ENCODE assay signal across 28 mouse cellular contexts in genomic region chr12:111752491-111752890, GRCm38 (mm10). TPM values are rescaled to one million over a fixed set of nuclear protein-coding genes. Genes with fewer than 3 reads are reported as not detected.
DNase-seq lines count a peak whose midpoint lies in the region; ATAC-seq and TF ChIP-seq lines count a peak whose summit lies in the region.
"Had no signal": no experiment of that assay in that cellular context is flagged by ENCODE, and none has a peak within 500 bp of the region (broad histone marks: within the 10 kb centered on the region; RNA-seq: fewer than 3 reads in every experiment).

No protein-coding gene starts in this region.

- ATAC-seq in frontal cortex, adult (ENCODE audit: low TSS enrichment): peak; percentile 75
- ATAC-seq: CD4-positive, CD25-positive, alpha-beta regulatory T cell, adult 4 months; forebrain, embryonic 16.5 days; hindbrain, embryonic 16.5 days; liver, embryonic 12.5 days; liver, postnatal 0 days; midbrain, embryonic 13.5 days had no signal

- no peaks in the 10 kb centered on the region for H3K79me3 ChIP-seq in C2C12 (ENCODE audit: low read depth)

- no peaks in the 10 kb centered on the region for H3K36me3 ChIP-seq in C2C12 (ENCODE audit: control insufficient read depth, insufficient read depth)
- H3K36me3 ChIP-seq in macrophage (ENCODE audit: inconsistent target): no peaks in the 10 kb centered on the region
- H3K36me3 ChIP-seq: heart, embryonic 10.5 days; heart, embryonic 15.5 days; kidney, embryonic 15.5 days; liver, embryonic 12.5 days; midbrain, embryonic 13.5 days; neural tube, embryonic 15.5 days had no signal

- peak overlapping the region; percentile 5; the same call in 1 of the 2 replicates for H3K27ac ChIP-seq in macrophage
- no peak overlapping the region for H3K27ac ChIP-seq in cerebellum, adult 2 months (ENCODE audit: insufficient read depth, low read length)
- H3K27ac ChIP-seq: liver, embryonic 12.5 days; midbrain, embryonic 13.5 days; neural tube, embryonic 15.5 days had no signal

- H3K4me3 ChIP-seq in C2C12 (ENCODE audit: insufficient read depth, poor library complexity, severe bottlenecking) (no peak overlapping the region), macrophage (ENCODE audit: inconsistent target) (no peak overlapping the region)
- no peak overlapping the region for H3K4me3 ChIP-seq in cerebellum, adult 2 months (replicated peaks; ENCODE audit: insufficient read depth, low read depth, low read length)
- H3K4me3 ChIP-seq: erythroblast, embryonic 14.5 days; heart, embryonic 10.5 days; kidney, embryonic 15.5 days; liver, embryonic 12.5 days; megakaryocyte, embryonic 14.5 days; midbrain, embryonic 13.5 days; neural tube, embryonic 15.5 days had no signal

- no peaks in the 10 kb centered on the region for H3K27me3 ChIP-seq in C2C12 (ENCODE audit: control insufficient read depth, insufficient read depth, insufficient read length)
- no peaks in the 10 kb centered on the region for H3K27me3 ChIP-seq in cerebellum, adult 2 months (ENCODE audit: control insufficient read depth, insufficient read depth, low read length)
- H3K27me3 ChIP-seq: heart, embryonic 15.5 days; kidney, embryonic 15.5 days; megakaryocyte, embryonic 14.5 days; midbrain, embryonic 13.5 days; neural tube, embryonic 15.5 days had no signal

- H3K79me2 ChIP-seq in C2C12 (ENCODE audit: control insufficient read depth, insufficient read depth): no peaks in the 10 kb centered on the region
- H3K79me2 ChIP-seq in macrophage (ENCODE audit: inconsistent target): no peaks in the 10 kb centered on the region

- TF ChIP-seq POLR2A in cerebellum, adult 2 months (IDR thresholded peaks at IDR 0.05; ENCODE audit: borderline replicate concordance, insufficient read depth, low read length): no peak

- WGBS in macrophage (ENCODE audit: missing documents): 89% methylated on average over 5 of the region's 6 CpGs
- WGBS in cerebellum, adult 2 months: 88% methylated on average over 6 of the region's 6 CpGs

- no peak for DNase-seq in frontal cortex, postnatal 25 days (ENCODE audit: low spot score in 2 of 2)
- peak; percentile 66 for DNase-seq in right cerebral cortex, adult 18-20 months
- DNase-seq in right cerebral cortex, postnatal 25 days: no peak
- no peak for DNase-seq in cerebellum, adult 2 months
- no peak for DNase-seq in urinary bladder, postnatal 4 days (ENCODE audit: low spot score in 2 of 2)
- DNase-seq: cerebellum, adult 18-20 months; cerebellum, postnatal 14 days; gastrocnemius, postnatal 25 days; kidney, adult 18-20 months; kidney, postnatal 4 days; left cerebral cortex, postnatal 4 days; liver, postnatal 0 days; lung, postnatal 36 days; thymus, postnatal 4 days had no signal

- no peak overlapping the region for H3ac ChIP-seq in C2C12 (ENCODE audit: control insufficient read depth, insufficient read length, low read depth)

- H3K4me1 ChIP-seq in cerebellum, adult 2 months (ENCODE audit: control insufficient read depth, insufficient read depth, low read length): peaks cover 5% of the 10 kb centered on the region; the same call in 1 of the 2 replicates

- TF ChIP-seq CTCF in C2C12 (IDR thresholded peaks at IDR 0.05; ENCODE audit: control insufficient read depth, insufficient read depth, insufficient read length): no peak
- TF ChIP-seq CTCF in cerebellum, adult 2 months (IDR thresholded peaks at IDR 0.05; ENCODE audit: borderline replicate concordance, insufficient read depth, low read depth, low read length): no peak

TF ChIP-seq in C2C12, 6 proteins besides CTCF, POLR2A, EP300 and RAD21:
- TF ChIP-seq MYOG (IDR thresholded peaks at IDR 0.05; ENCODE audit: control insufficient read depth, extremely low read depth, insufficient read length): no peak
- TF ChIP-seq USF1 (IDR thresholded peaks at IDR 0.05; ENCODE audit: low read depth): peak; percentile 66
- peak; percentile 58 for TF ChIP-seq FOSL1 (IDR thresholded peaks at IDR 0.05; ENCODE audit: insufficient read depth, low read length, poor library complexity, severe bottlenecking)
- TF ChIP-seq MAX (IDR thresholded peaks at IDR 0.05): no peak

RNA-seq across cellular contexts. Expression of gene Klc1, which starts 6.2 kb away (rescaled TPM):
- polyA plus RNA-seq in C2C12 (2012; fragmentation: generic; extraction: Trizol): 116 TPM
- total RNA-seq in macrophage (2018; cell fraction: chromatin; rRNA removed): 100 to 1,000 TPM; 209 to 782 (median 387) TPM
- 10 to 100 TPM; 52.3 to 86.8 (median 72.7) TPM for total RNA-seq in macrophage (2018; cell fraction: cytosol; rRNA removed)
- 100 to 1,000 TPM in 25 of 26 experiments, 10 to 100 TPM in 1; 84.1 to 254 (median 153) TPM for total RNA-seq in macrophage (2018; cell fraction: nucleus; rRNA removed)
- polyA plus RNA-seq in macrophage (2018): 70.3 to 119 TPM (median 70.6 TPM) in 3 replicates
- polyA plus RNA-seq in cerebellum, adult 2 months (2012; rRNA removed): 874 and 889 TPM in 2 replicates

RNA-seq across cellular contexts. Expression of gene Apopt1, which starts 39.4 kb away (rescaled TPM):
- polyA plus RNA-seq in C2C12 (2012; fragmentation: generic; extraction: Trizol) (29.9 TPM), macrophage (2018) (25.8 to 45.9 TPM (median 27.0 TPM) in 3 replicates)
- total RNA-seq in macrophage (2018; cell fraction: chromatin; rRNA removed): 10 to 100 TPM in 19 of 26 experiments, 1 to 10 TPM in 7; 5.3 to 34.1 (median 17.7) TPM
- total RNA-seq in macrophage (2018; cell fraction: cytosol; rRNA removed): 10 to 100 TPM; 20.9 to 34.0 (median 27.7) TPM
- total RNA-seq in macrophage (2018; cell fraction: nucleus; rRNA removed): 10 to 100 TPM in 14 of 26 experiments, 1 to 10 TPM in 12; 4.4 to 26.4 (median 12.6) TPM
- 46.8 and 49.8 TPM in 2 replicates for polyA plus RNA-seq in cerebellum, adult 2 months (2012; rRNA removed)

RNA-seq across cellular contexts. Expression of gene Bag5, which starts 39.4 kb away (rescaled TPM):
- 20.6 TPM for polyA plus RNA-seq in C2C12 (2012; fragmentation: generic; extraction: Trizol)
- 10 to 100 TPM in 5 of 26 experiments, 1 to 10 TPM in 21; 1.9 to 11.0 (median 6.1) TPM for total RNA-seq in macrophage (2018; cell fraction: chromatin; rRNA removed)
- total RNA-seq in macrophage (2018; cell fraction: cytosol; rRNA removed): 10 to 100 TPM; 10.4 to 21.8 (median 16.3) TPM
- total RNA-seq in macrophage (2018; cell fraction: nucleus; rRNA removed): 10 to 100 TPM in 16 of 26 experiments, 1 to 10 TPM in 10; 6.3 to 21.7 (median 11.4) TPM
- 17.0 to 24.0 TPM (median 23.4 TPM) in 3 replicates for polyA plus RNA-seq in macrophage (2018)
- polyA plus RNA-seq in cerebellum, adult 2 months (2012; rRNA removed): 52.7 and 54.4 TPM in 2 replicates
